Mouse (Mus musculus) thymus, adult 2 months (tissue): ENCODE results near the gene Actc1.

Experiments used
- CTCF ChIP-seq: fragments of 200-500 bp; IDR thresholded peaks from 2 replicates; pipeline ENCODE4 v1.5.1; 2012; ENCODE audit warnings: mild to moderate bottlenecking, control low read depth, low read length, moderate library complexity, borderline replicate concordance; ENCODE audit not compliant: control insufficient read depth, poor library complexity, insufficient read depth; ENCODE audit errors: extremely low read depth
- POLR2A ChIP-seq: fragments of 200-500 bp; IDR thresholded peaks from 2 replicates; pipeline ENCODE4 v1.6.1; 2012; ENCODE audit warnings: mild to moderate bottlenecking, low read length, control low read depth, moderate library complexity; ENCODE audit not compliant: control insufficient read depth, poor library complexity, insufficient read depth; ENCODE audit errors: extremely low read depth

DNA sequence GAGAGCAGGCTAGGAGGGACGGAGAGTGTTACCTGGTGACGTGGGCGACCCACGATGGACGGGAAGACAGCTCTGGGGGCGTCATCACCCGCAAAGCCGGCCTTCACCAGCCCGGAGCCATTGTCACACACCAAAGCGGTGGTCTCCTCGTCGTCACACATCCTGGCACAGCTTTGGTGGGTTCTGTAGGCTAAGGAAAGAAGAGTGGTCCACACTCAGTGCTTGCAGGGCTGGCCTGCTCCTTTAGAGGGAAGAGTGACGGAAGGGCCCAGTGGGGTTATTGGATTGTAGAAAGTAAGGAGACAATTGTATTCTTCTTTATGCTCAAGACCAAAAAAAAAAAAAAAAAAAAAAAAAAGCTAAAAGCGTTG is 1.5 kb downstream of the Actc1 start:
- TF ChIP-seq CTCF (no peak), POLR2A (no peak)
